Mouse (Mus musculus) liver, embryonic 15.5 days (tissue): ENCODE results near the gene Pdzd4. TPM values are rescaled to one million over a fixed set of nuclear protein-coding genes. Genes with fewer than 3 reads are reported as not detected.
A peak's percentile ranks its signal among the peaks of the same experiment; 100 is the strongest.

Source experiments
- ATAC-seq: fragments of 200-750 bp; cut with Nextera tagmentation; 2 replicates; pipeline ENCODE4 v1.8.0; 2017; ENCODE audit warnings: moderate number of reproducible peaks, mild to moderate bottlenecking, moderate library complexity; ENCODE audit not compliant: insufficient read depth
- H3K27ac ChIP-seq: fragments of 300-500 bp; sonication (generic); replicated peaks from 2 replicates; pipeline ENCODE4 v1.5.1; 2015; ENCODE audit warnings: mild to moderate bottlenecking, inconsistent platforms
- H3K27me3 ChIP-seq: fragments of 300-500 bp; sonication (generic); 2 replicates; pipeline ENCODE4 v1.6.1; 2015; ENCODE audit warnings: mild to moderate bottlenecking, inconsistent platforms
- H3K36me3 ChIP-seq: fragments of 300-500 bp; sonication (generic); replicated peaks from 2 replicates; pipeline ENCODE4 v1.6.1; 2015; ENCODE audit warnings: moderate library complexity, mild to moderate bottlenecking, inconsistent platforms
- H3K4me1 ChIP-seq: fragments of 300-500 bp; sonication (generic); replicated peaks from 2 replicates; pipeline ENCODE4 v1.6.1; 2015; ENCODE audit warnings: inconsistent platforms
- H3K4me2 ChIP-seq: fragments of 300-500 bp; sonication (generic); 2 replicates; pipeline ENCODE4 v1.6.1; 2015; ENCODE audit warnings: moderate library complexity, mild to moderate bottlenecking, inconsistent platforms
- H3K4me3 ChIP-seq: fragments of 300-500 bp; sonication (generic); replicated peaks from 2 replicates; pipeline ENCODE4 v1.5.1; 2015; ENCODE audit warnings: mild to moderate bottlenecking, inconsistent platforms
- H3K9ac ChIP-seq: fragments of 300-500 bp; sonication (generic); 2 replicates; pipeline ENCODE4 v1.6.1; 2015; ENCODE audit warnings: moderate library complexity, mild to moderate bottlenecking, inconsistent platforms
- H3K9me3 ChIP-seq: fragments of 300-500 bp; sonication (generic); replicated peaks from 2 replicates; pipeline ENCODE4 v1.6.1; 2016; ENCODE audit warnings: inconsistent platforms
- WGBS: fragments of 180-500 bp; shearing (Covaris S2); methylation state at CpG from one replicate; pipeline ENCODE4 v1.1.7; 2015; ENCODE audit warnings: mixed read lengths; ENCODE audit not compliant: insufficient replicate concordance; 5-methylcytosine and 5-hydroxymethylcytosine counted together
- polyA plus RNA-seq: library from polyadenylated mRNA; unstranded; fragments of >200 nt; fragmentation: Nextera tagmentation; extraction: Ambion mirVana; gene quantifications from 2 replicates; pipeline ENCODE4 v1.2.1, GENCODE M21; 2015

The Pdzd4 gene
- polyA plus RNA-seq, result 0.07 and 0.08 TPM in 2 replicates

GRCm38 (mm10) chrX:73824185-73825151 is at the start of gene Pdzd4:
Pdzd4 (minus strand) TSS chrX:73824969.
- Histone ChIP-seq H3K27me3 (peaks cover 49% of the 10 kb centered on the region), H3K4me2 (peak within 1 kb of the TSS; percentile 65), H3K36me3 (no peaks in the 10 kb centered on the region), H3K4me1 (no peaks in the 10 kb centered on the region), H3K4me3 (peak within 1 kb of the TSS; percentile 45), H3K27ac (no peak within 1 kb of the TSS), H3K9me3 (no peaks in the 10 kb centered on the region), H3K9ac (no peak within 1 kb of the TSS)
- WGBS, result 12% methylated on average over 82 of the region's 84 CpGs
- ATAC-seq, result no peak; the same call in 1 of the 2 replicates

GRCm38 (mm10) chrX:73871956-73872355 is 47.2 kb upstream of the Pdzd4 start:
- ATAC-seq, result no peak
- Histone ChIP-seq H3K27me3 (0 out of 2 replicates have a peak, but pooled peaks cover 5% of the 10 kb centered on the region), H3K36me3 (no peaks in the 10 kb centered on the region), H3K9me3 (no peaks in the 10 kb centered on the region), H3K4me1 (peaks cover 14% of the 10 kb centered on the region), H3K4me2 (no peak overlapping the region), H3K27ac (no peak overlapping the region), H3K4me3 (no peak overlapping the region), H3K9ac (no peak overlapping the region)
- 27% methylated on average over 1 of the region's 1 CpGs for WGBS

GRCm38 (mm10) chrX:73871474-73871873 is 46.7 kb upstream of the Pdzd4 start:
- Histone ChIP-seq H3K9ac (no peak overlapping the region), H3K4me1 (peaks cover 19% of the 10 kb centered on the region), H3K36me3 (no peaks in the 10 kb centered on the region), H3K4me3 (no peak overlapping the region), H3K27ac (no peak overlapping the region), H3K4me2 (no peak overlapping the region), H3K27me3 (0 out of 2 replicates have a peak, but pooled peaks cover under 1% of the 10 kb centered on the region), H3K9me3 (no peaks in the 10 kb centered on the region)
- no peak for ATAC-seq

- H3K4me3 ChIP-seq, result no peak overlapping the region
- no peak overlapping the region for H3K4me2 ChIP-seq
- H3K9me3 ChIP-seq, result no peaks in the 10 kb centered on the region
- no peaks in the 10 kb centered on the region for H3K36me3 ChIP-seq
- ATAC-seq, result no peak
- 14% methylated on average over 5 of the region's 5 CpGs for WGBS
- H3K4me1 ChIP-seq, result peaks cover 20% of the 10 kb centered on the region
- no peak overlapping the region for H3K27ac ChIP-seq
- H3K9ac ChIP-seq, result no peak overlapping the region
- no peaks in the 10 kb centered on the region for H3K27me3 ChIP-seq
Measured at GRCm38 (mm10) chrX:73869334-73869733, 44.6 kb upstream of the Pdzd4 start.

- no peak overlapping the region for H3K4me3 ChIP-seq
- H3K4me2 ChIP-seq, result peak overlapping the region; percentile 21; the same call in 1 of the 2 replicates
- peaks cover 20% of the 10 kb centered on the region for H3K4me1 ChIP-seq
- H3K27ac ChIP-seq, result no peak overlapping the region
- no peaks in the 10 kb centered on the region for H3K27me3 ChIP-seq
- peak; percentile 84 for ATAC-seq
- H3K9ac ChIP-seq, result no peak overlapping the region
- no peaks in the 10 kb centered on the region for H3K36me3 ChIP-seq
- no peaks in the 10 kb centered on the region for H3K9me3 ChIP-seq
- WGBS, result 32% methylated on average over 1 of the region's 1 CpGs
Measured at GRCm38 (mm10) chrX:73867852-73868251, 43.1 kb upstream of the Pdzd4 start.

GRCm38 (mm10) chrX:73867256-73867655 is 42.5 kb upstream of the Pdzd4 start:
- no peak overlapping the region for H3K4me2 ChIP-seq
- H3K9ac ChIP-seq, result no peak overlapping the region
- ATAC-seq, result 0 out of 2 replicates have a peak, but pooled peaks have one; percentile 23
- no peaks in the 10 kb centered on the region for H3K9me3 ChIP-seq
- WGBS, result 27% methylated on average over 3 of the region's 3 CpGs
- H3K27ac ChIP-seq, result no peak overlapping the region
- H3K4me3 ChIP-seq, result no peak overlapping the region
- no peaks in the 10 kb centered on the region for H3K36me3 ChIP-seq
- H3K27me3 ChIP-seq, result no peaks in the 10 kb centered on the region
- peaks cover 20% of the 10 kb centered on the region for H3K4me1 ChIP-seq

GRCm38 (mm10) chrX:73864692-73865091 is 39.9 kb upstream of the Pdzd4 start:
- Histone ChIP-seq H3K36me3 (no peaks in the 10 kb centered on the region), H3K27ac (no peak overlapping the region), H3K27me3 (no peaks in the 10 kb centered on the region; the same call in 1 of the 2 replicates), H3K9ac (no peak overlapping the region), H3K4me1 (peaks cover 20% of the 10 kb centered on the region), H3K4me3 (no peak overlapping the region), H3K9me3 (no peaks in the 10 kb centered on the region), H3K4me2 (no peak overlapping the region)
- WGBS, result 47% methylated on average over 3 of the region's 3 CpGs
- no peak for ATAC-seq

- ATAC-seq, result no peak
- H3K9ac ChIP-seq, result no peak overlapping the region
- 45% methylated on average over 3 of the region's 3 CpGs for WGBS
Measured at GRCm38 (mm10) chrX:73855087-73855408, 30.3 kb upstream of the Pdzd4 start.

GRCm38 (mm10) chrX:73854326-73855086 is 29.7 kb upstream of the Pdzd4 start:
- no peak for ATAC-seq
- peaks cover 3% of the 10 kb centered on the region; the same call in 1 of the 2 replicates for H3K27me3 ChIP-seq
- no peak overlapping the region for H3K9ac ChIP-seq
- WGBS, result 72% methylated on average over 9 of the region's 9 CpGs
- H3K4me3 ChIP-seq, result no peak overlapping the region
- H3K4me2 ChIP-seq, result no peak overlapping the region
- H3K36me3 ChIP-seq, result no peaks in the 10 kb centered on the region
- H3K27ac ChIP-seq, result no peak overlapping the region
- H3K9me3 ChIP-seq, result no peaks in the 10 kb centered on the region
- H3K4me1 ChIP-seq, result no peaks in the 10 kb centered on the region

More at GRCm38 (mm10) chrX:73855087-73855408, 30.3 kb upstream of the Pdzd4 start:
- H3K36me3 ChIP-seq, result no peaks in the 10 kb centered on the region
- H3K27ac ChIP-seq, result no peak overlapping the region
- H3K4me3 ChIP-seq, result no peak overlapping the region
- H3K4me2 ChIP-seq, result no peak overlapping the region
- no peaks in the 10 kb centered on the region for H3K9me3 ChIP-seq
- peaks cover 3% of the 10 kb centered on the region; the same call in 1 of the 2 replicates for H3K27me3 ChIP-seq
- no peaks in the 10 kb centered on the region for H3K4me1 ChIP-seq

- H3K9me3 ChIP-seq, result no peaks in the 10 kb centered on the region
- no peak overlapping the region for H3K4me2 ChIP-seq
- H3K36me3 ChIP-seq, result no peaks in the 10 kb centered on the region
Measured at GRCm38 (mm10) chrX:73836691-73837090, 11.9 kb upstream of the Pdzd4 start.

GRCm38 (mm10) chrX:73835731-73836130 is 11.0 kb upstream of the Pdzd4 start:
- ATAC-seq, result no peak
- 77% methylated on average over 1 of the region's 1 CpGs for WGBS
- H3K4me1 ChIP-seq, result no peaks in the 10 kb centered on the region

More at GRCm38 (mm10) chrX:73836691-73837090, 11.9 kb upstream of the Pdzd4 start:
- WGBS, result 76% methylated on average over 3 of the region's 3 CpGs
- no peaks in the 10 kb centered on the region for H3K27me3 ChIP-seq
- no peak overlapping the region for H3K9ac ChIP-seq
- ATAC-seq, result no peak
- no peak overlapping the region for H3K27ac ChIP-seq
- no peaks in the 10 kb centered on the region for H3K4me1 ChIP-seq
- H3K4me3 ChIP-seq, result no peak overlapping the region

More at GRCm38 (mm10) chrX:73835731-73836130, 11.0 kb upstream of the Pdzd4 start:
- H3K4me2 ChIP-seq, result no peak overlapping the region
- no peaks in the 10 kb centered on the region for H3K36me3 ChIP-seq
- H3K4me3 ChIP-seq, result no peak overlapping the region
- no peaks in the 10 kb centered on the region for H3K27me3 ChIP-seq
- H3K9me3 ChIP-seq, result no peaks in the 10 kb centered on the region
- no peak overlapping the region for H3K27ac ChIP-seq
- no peak overlapping the region for H3K9ac ChIP-seq
